Mouse (Mus musculus): Measurements from ENCODE around the gene Havcr2. TPM values are rescaled to one million over a fixed set of nuclear protein-coding genes. Genes with fewer than 3 reads are reported as not detected.

The Havcr2 gene
- polyA plus RNA-seq, 1 experiment: 0.55 TPM

GRCm38 (mm10) chr11:46443152-46443551 lies 11.6 kb upstream of the Havcr2 start:
- TF ChIP-seq POLR2AphosphoS2 (IDR thresholded peaks at IDR 0.05; ENCODE audit: insufficient read length, low read depth) (no peak), SRF (IDR thresholded peaks at IDR 0.05; ENCODE audit: control insufficient read depth, insufficient read length, low read depth) (no peak), MYOG (IDR thresholded peaks at IDR 0.05; ENCODE audit: control insufficient read depth in 1 of 3, insufficient read depth in 1 of 3, insufficient read length in 2 of 3, low read depth in 2 of 3) (no peak), MYOD1 (IDR thresholded peaks at IDR 0.05; ENCODE audit: control insufficient read depth in 1 of 3, insufficient read length in 2 of 3, low read depth in 2 of 3) (no peak), CEBPB (IDR thresholded peaks at IDR 0.05; ENCODE audit: insufficient read depth, poor library complexity, severe bottlenecking) (no peak), MAX (IDR thresholded peaks at IDR 0.05; ENCODE audit: low read depth) (no peak), TCF3 (IDR thresholded peaks at IDR 0.05; ENCODE audit: insufficient read length, low read depth) (no peak), POLR2A (IDR thresholded peaks at IDR 0.05; ENCODE audit: insufficient read length, low read depth) (no peak), USF1 (IDR thresholded peaks at IDR 0.05; ENCODE audit: low read depth) (no peak), TCF12 (IDR thresholded peaks at IDR 0.05; ENCODE audit: insufficient read depth, poor library complexity, severe bottlenecking) (no peak), E2F4 (IDR thresholded peaks at IDR 0.05; ENCODE audit: insufficient read depth) (no peak), REST (IDR thresholded peaks at IDR 0.05; ENCODE audit: insufficient read depth, insufficient read length) (no peak)
- Histone ChIP-seq H3ac (ENCODE audit: control insufficient read depth, insufficient read length) (no peak overlapping the region), H3K79me2 (ENCODE audit: control insufficient read depth, insufficient read depth) (peaks cover 18% of the 10 kb centered on the region), H3K4me3 (no peak overlapping the region), H3K4me2 (ENCODE audit: low read depth) (no peak overlapping the region), H3K36me3 (ENCODE audit: control insufficient read depth, insufficient read depth) (peaks cover 40% of the 10 kb centered on the region), H3K27me3 (ENCODE audit: control insufficient read depth, insufficient read depth, insufficient read length) (no peaks in the 10 kb centered on the region)

GRCm38 (mm10) chr11:46443979-46444378 lies 10.8 kb upstream of the Havcr2 start:
- H3K4me2 ChIP-seq (ENCODE audit: low read depth): no peak overlapping the region
- no peak overlapping the region for H3K4me3 ChIP-seq
- H3K27me3 ChIP-seq (ENCODE audit: control insufficient read depth, insufficient read depth, insufficient read length): no peaks in the 10 kb centered on the region
- peaks cover 10% of the 10 kb centered on the region for H3K79me2 ChIP-seq (ENCODE audit: control insufficient read depth, insufficient read depth)
- no peak overlapping the region for H3ac ChIP-seq (ENCODE audit: control insufficient read depth, insufficient read length)
- H3K36me3 ChIP-seq (ENCODE audit: control insufficient read depth, insufficient read depth): peaks cover 35% of the 10 kb centered on the region
- TF ChIP-seq MYOD1 (IDR thresholded peaks at IDR 0.05; ENCODE audit: control insufficient read depth in 1 of 3, insufficient read length in 2 of 3, low read depth in 2 of 3) (no peak), CEBPB (IDR thresholded peaks at IDR 0.05; ENCODE audit: insufficient read depth, poor library complexity, severe bottlenecking) (no peak), TCF3 (IDR thresholded peaks at IDR 0.05; ENCODE audit: insufficient read length, low read depth) (no peak), TCF12 (IDR thresholded peaks at IDR 0.05; ENCODE audit: insufficient read depth, poor library complexity, severe bottlenecking) (no peak), POLR2A (IDR thresholded peaks at IDR 0.05; ENCODE audit: insufficient read length, low read depth) (no peak), POLR2AphosphoS2 (IDR thresholded peaks at IDR 0.05; ENCODE audit: insufficient read length, low read depth) (no peak), MAX (IDR thresholded peaks at IDR 0.05; ENCODE audit: low read depth) (no peak), SRF (IDR thresholded peaks at IDR 0.05; ENCODE audit: control insufficient read depth, insufficient read length, low read depth) (no peak), USF1 (IDR thresholded peaks at IDR 0.05; ENCODE audit: low read depth) (no peak), E2F4 (IDR thresholded peaks at IDR 0.05; ENCODE audit: insufficient read depth) (no peak), MYOG (IDR thresholded peaks at IDR 0.05; ENCODE audit: control insufficient read depth in 1 of 3, insufficient read depth in 1 of 3, insufficient read length in 2 of 3, low read depth in 2 of 3) (no peak), REST (IDR thresholded peaks at IDR 0.05; ENCODE audit: insufficient read depth, insufficient read length) (no peak)

- Histone ChIP-seq H3K79me2 (ENCODE audit: control insufficient read depth, insufficient read depth) (no peaks in the 10 kb centered on the region), H3K4me3 (no peak overlapping the region), H3K36me3 (ENCODE audit: control insufficient read depth, insufficient read depth) (peaks cover 25% of the 10 kb centered on the region), H3K4me2 (ENCODE audit: low read depth) (no peak overlapping the region), H3K27me3 (ENCODE audit: control insufficient read depth, insufficient read depth, insufficient read length) (no peaks in the 10 kb centered on the region), H3ac (ENCODE audit: control insufficient read depth, insufficient read length) (no peak overlapping the region)
- no peak for TF ChIP-seq E2F4 (IDR thresholded peaks at IDR 0.05; ENCODE audit: insufficient read depth)
- TF ChIP-seq POLR2A (IDR thresholded peaks at IDR 0.05; ENCODE audit: insufficient read length, low read depth): no peak
These were observed 8.6 kb upstream of the Havcr2 start for GRCm38 (mm10) chr11:46446150-46446549.

- TF ChIP-seq MYOG (IDR thresholded peaks at IDR 0.05; ENCODE audit: control insufficient read depth in 1 of 3, insufficient read depth in 1 of 3, insufficient read length in 2 of 3, low read depth in 2 of 3) (no peak), POLR2AphosphoS2 (IDR thresholded peaks at IDR 0.05; ENCODE audit: insufficient read length, low read depth) (no peak), MAX (IDR thresholded peaks at IDR 0.05; ENCODE audit: low read depth) (no peak), REST (IDR thresholded peaks at IDR 0.05; ENCODE audit: insufficient read depth, insufficient read length) (no peak), CEBPB (IDR thresholded peaks at IDR 0.05; ENCODE audit: insufficient read depth, poor library complexity, severe bottlenecking) (no peak), USF1 (IDR thresholded peaks at IDR 0.05; ENCODE audit: low read depth) (no peak), POLR2A (IDR thresholded peaks at IDR 0.05; ENCODE audit: insufficient read length, low read depth) (no peak), SRF (IDR thresholded peaks at IDR 0.05; ENCODE audit: control insufficient read depth, insufficient read length, low read depth) (no peak), E2F4 (IDR thresholded peaks at IDR 0.05; ENCODE audit: insufficient read depth) (no peak), MYOD1 (IDR thresholded peaks at IDR 0.05; ENCODE audit: control insufficient read depth in 1 of 3, insufficient read length in 2 of 3, low read depth in 2 of 3) (no peak), TCF3 (IDR thresholded peaks at IDR 0.05; ENCODE audit: insufficient read length, low read depth) (no peak), TCF12 (IDR thresholded peaks at IDR 0.05; ENCODE audit: insufficient read depth, poor library complexity, severe bottlenecking) (no peak)
- H3ac ChIP-seq (ENCODE audit: control insufficient read depth, insufficient read length): no peak overlapping the region
- H3K4me3 ChIP-seq: no peak overlapping the region
- no peaks in the 10 kb centered on the region for H3K27me3 ChIP-seq (ENCODE audit: control insufficient read depth, insufficient read depth, insufficient read length)
- peaks cover 15% of the 10 kb centered on the region for H3K36me3 ChIP-seq (ENCODE audit: control insufficient read depth, insufficient read depth)
- no peak overlapping the region for H3K4me2 ChIP-seq (ENCODE audit: low read depth)
- H3K79me2 ChIP-seq (ENCODE audit: control insufficient read depth, insufficient read depth): no peaks in the 10 kb centered on the region
These were observed 6.9 kb upstream of the Havcr2 start for GRCm38 (mm10) chr11:46447644-46448484.
